Mouse (Mus musculus): ENCODE data around the gene Mansc4. TPM values are rescaled to one million over a fixed set of nuclear protein-coding genes. Genes with fewer than 3 reads are reported as not detected.

Gene Mansc4
- total RNA-seq, 1 experiment from 2014 or later, result not detected

- ATAC-seq (replicated peaks; ENCODE audit: low read depth, poor library complexity, severe bottlenecking), result no peak
These were observed 56.5 kb downstream of the Mansc4 start for GRCm38 (mm10) chr6:147030096-147030885.

- ATAC-seq (replicated peaks; ENCODE audit: low read depth, poor library complexity, severe bottlenecking), result no peak
These were observed 57.2 kb downstream of the Mansc4 start for GRCm38 (mm10) chr6:147029591-147029990.

DNA sequence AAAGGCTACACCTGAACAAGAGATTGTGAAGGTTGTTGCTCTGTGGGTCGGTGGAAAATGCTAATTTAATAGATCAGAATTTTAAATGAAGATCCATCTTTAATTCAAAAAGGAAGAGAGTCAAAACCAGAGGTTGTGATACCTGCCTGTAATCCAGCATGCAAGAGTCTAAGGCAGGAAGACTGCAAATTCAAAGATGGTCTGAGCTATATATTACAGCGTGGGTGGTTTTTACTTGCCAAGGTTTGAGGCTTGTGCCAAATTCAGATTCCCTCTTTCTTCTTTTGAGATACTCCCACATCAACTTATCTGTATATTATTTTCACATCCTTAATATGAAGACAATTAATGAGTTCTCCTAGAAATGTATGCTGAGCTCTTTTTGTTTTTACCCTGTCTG is 58.4 kb downstream of the Mansc4 start:
- ATAC-seq (replicated peaks; ENCODE audit: low read depth, poor library complexity, severe bottlenecking), result no peak

Other genes starting within 250 kb of the Mansc4 start
- not detected in 2 replicates for gene Smco2, start 236.9 kb downstream of the Mansc4 start, total RNA-seq (2017)
- gene Ppfibp1, start 198.5 kb downstream of the Mansc4 start, total RNA-seq (2017), result 12.2 and 14.4 TPM in 2 replicates
- not detected in 2 replicates for gene 1700034J05Rik, start 132.6 kb downstream of the Mansc4 start, total RNA-seq (2017)
- gene Rep15, start 54.4 kb downstream of the Mansc4 start, total RNA-seq (2017), result not detected in 2 replicates
- gene Mrps35, start 44.3 kb downstream of the Mansc4 start, total RNA-seq (2017), result 66.5 and 103 TPM in 2 replicates
- 7.8 and 9.9 TPM in 2 replicates for gene Klhl42, start 4.3 kb upstream of the Mansc4 start, total RNA-seq (2017)
- not detected in 2 replicates for gene Pthlh, start 177.2 kb upstream of the Mansc4 start, total RNA-seq (2017)

All from common myeloid progenitor, adult 5-6 weeks (primary cell).